Mouse (Mus musculus) CH12.LX (cell line): ENCODE measurements at regions not wholly inside any gene's neighbourhood (a gene's known extent, or its start where the extent isn't known, plus 50 kb on each side); places are given as distances from the start of the nearest gene placed in this dataset.

ENCODE experiments used
- BHLHE40 ChIP-seq: IDR thresholded peaks from 2 replicates; pipeline ENCODE4 v1.6.1; 2011; ENCODE audit warnings: mild to moderate bottlenecking, low read depth, low read length, improper control_type of control experiment
- ELF1 ChIP-seq: IDR thresholded peaks from 2 replicates; pipeline ENCODE4 v1.6.1; 2014; ENCODE audit warnings: low read depth, mild to moderate bottlenecking, inconsistent platforms, low read length, improper control_type of control experiment
- EP300 ChIP-seq: IDR thresholded peaks from 2 replicates; pipeline ENCODE4 v1.6.1; 2011; ENCODE audit warnings: low read length, improper control_type of control experiment
- HCFC1 ChIP-seq: IDR thresholded peaks from 2 replicates; pipeline ENCODE4 v1.6.1; 2012; ENCODE audit warnings: low read depth, mild to moderate bottlenecking, inconsistent platforms, low read length, improper control_type of control experiment
- POLR2A ChIP-seq: IDR thresholded peaks from 2 replicates; pipeline ENCODE4 v1.6.1; 2011; ENCODE audit warnings: low read depth, mild to moderate bottlenecking, improper control_type of control experiment, low read length

- TF ChIP-seq EP300 (no peak), BHLHE40 (no peak), ELF1 (no peak), POLR2A (no peak), HCFC1 (no peak)
Observed at GRCm38 (mm10) chr1:168046347-168046746, 357.3 kb downstream of the Lmx1a start.
